9 mouse cellular contexts compared by ENCODE assay signal in genomic region chr4:140631276-140631849, GRCm38 (mm10). TPM values are rescaled to one million over a fixed set of nuclear protein-coding genes. Genes with fewer than 3 reads are reported as not detected.
A peak's percentile ranks its signal among the peaks of the same experiment; 100 is the strongest.
DNase-seq lines count a peak whose midpoint lies in the region; ATAC-seq lines count a peak whose summit lies in the region.
"Had no signal": no experiment of that assay in that cellular context is flagged by ENCODE, and none has a peak within 500 bp of the region (broad histone marks: within the 10 kb centered on the region; RNA-seq: fewer than 3 reads in every experiment).

No protein-coding gene starts in this region.

- no peak overlapping the region for H3K9ac ChIP-seq in lung, embryonic 15.5 days
- H3K9ac ChIP-seq in intestine, embryonic 16.5 days (ENCODE audit: low read depth, low read length), result peak overlapping the region; percentile 53
- peak overlapping the region; percentile 38; the same call in 1 of the 2 replicates for H3K9ac ChIP-seq in neural tube, embryonic 13.5 days
- H3K9ac ChIP-seq: liver, embryonic 15.5 days had no signal

- 73% methylated on average over 6 of the region's 6 CpGs for WGBS in lung, embryonic 15.5 days
- 80% methylated on average over 6 of the region's 6 CpGs for WGBS in intestine, embryonic 16.5 days
- 89% methylated on average over 6 of the region's 6 CpGs for WGBS in neural tube, embryonic 13.5 days

- H3K9me3 ChIP-seq in lung, embryonic 15.5 days, result no peaks in the 10 kb centered on the region
- H3K9me3 ChIP-seq in intestine, embryonic 16.5 days (ENCODE audit: control insufficient read depth, low read length), result no peaks in the 10 kb centered on the region
- no peaks in the 10 kb centered on the region for H3K9me3 ChIP-seq in neural tube, embryonic 13.5 days
- H3K9me3 ChIP-seq: liver, embryonic 15.5 days had no signal

- peaks cover 29% of the 10 kb centered on the region for H3K4me1 ChIP-seq in lung, embryonic 15.5 days
- H3K4me1 ChIP-seq in intestine, embryonic 16.5 days (ENCODE audit: control insufficient read depth, insufficient read depth, low read length), result peaks cover 20% of the 10 kb centered on the region
- peaks cover 80% of the 10 kb centered on the region for H3K4me1 ChIP-seq in neural tube, embryonic 13.5 days (replicated peaks)

- no peaks in the 10 kb centered on the region for H3K36me3 ChIP-seq in lung, embryonic 15.5 days
- no peaks in the 10 kb centered on the region for H3K36me3 ChIP-seq in intestine, embryonic 16.5 days (ENCODE audit: control insufficient read depth, insufficient read depth, low read length)
- H3K36me3 ChIP-seq in neural tube, embryonic 13.5 days, result peaks cover 20% of the 10 kb centered on the region
- H3K36me3 ChIP-seq: liver, embryonic 15.5 days had no signal

- H3K4me3 ChIP-seq in lung, embryonic 15.5 days, result no peak overlapping the region
- H3K4me3 ChIP-seq in intestine, embryonic 16.5 days (ENCODE audit: low read length), result no peak overlapping the region
- no peak overlapping the region for H3K4me3 ChIP-seq in neural tube, embryonic 13.5 days
- H3K4me3 ChIP-seq: liver, embryonic 15.5 days had no signal

- H3K27me3 ChIP-seq in lung, embryonic 15.5 days, result no peaks in the 10 kb centered on the region
- H3K27me3 ChIP-seq in intestine, embryonic 16.5 days (replicated peaks; ENCODE audit: control insufficient read depth, insufficient read depth, low read length), result no peaks in the 10 kb centered on the region
- H3K27me3 ChIP-seq in neural tube, embryonic 13.5 days, result no peaks in the 10 kb centered on the region
- H3K27me3 ChIP-seq: liver, embryonic 15.5 days had no signal

- peak overlapping the region; percentile 74 for H3K27ac ChIP-seq in lung, embryonic 15.5 days
- H3K27ac ChIP-seq in intestine, embryonic 16.5 days (ENCODE audit: low read length), result peak overlapping the region; percentile 57
- peak overlapping the region; percentile 54 for H3K27ac ChIP-seq in neural tube, embryonic 13.5 days (replicated peaks)
- H3K27ac ChIP-seq: liver, embryonic 15.5 days had no signal

- no peak for ATAC-seq in lung, embryonic 15.5 days (ENCODE audit: borderline replicate concordance, extremely low read depth, low FRiP score, low TSS enrichment)
- ATAC-seq in intestine, embryonic 16.5 days, result no peak
- no peak for ATAC-seq in neural tube, embryonic 13.5 days (ENCODE audit: low read depth)

- peak; percentile 49 to 50 for DNase-seq in cerebellum, adult 18-20 months
- no peak for DNase-seq in cerebellum, postnatal 36 days
- DNase-seq in lung, postnatal 4 days, result no peak
- no peak for DNase-seq in natural killer cell, adult 2 months (ENCODE audit: low spot score in 2 of 2)
- DNase-seq in T-cell, adult 2 months (ENCODE audit: low spot score), result no peak

- no peak overlapping the region for H3K4me2 ChIP-seq in lung, embryonic 15.5 days
- H3K4me2 ChIP-seq in intestine, embryonic 16.5 days (ENCODE audit: low read depth, low read length), result no peak overlapping the region
- no peak overlapping the region for H3K4me2 ChIP-seq in neural tube, embryonic 13.5 days
- H3K4me2 ChIP-seq: liver, embryonic 15.5 days had no signal

RNA-seq across cellular contexts. Expression of gene Arhgef10l, which starts 34.4 kb away (rescaled TPM):
- polyA plus RNA-seq in lung, embryonic 15.5 days (2015; fragmentation: Nextera tagmentation; extraction: Ambion mirVana), result 14.8 and 16.6 TPM in 2 replicates
- 12.1 and 14.3 TPM in 2 replicates for polyA plus RNA-seq in intestine, embryonic 16.5 days (2015; fragmentation: Nextera tagmentation; extraction: Ambion mirVana)
- 28.6 and 28.8 TPM in 2 replicates for polyA plus RNA-seq in neural tube, embryonic 13.5 days (2015; fragmentation: Nextera tagmentation; extraction: Ambion mirVana)

Comparison
In these comparisons a context has a peak if more than half of its experiments do, and no peak if none do; other contexts are left out.
1. DNase-seq: peak in cerebellum, adult 18-20 months (2 of 2); none in cerebellum, postnatal 36 days (0 of 2), lung, postnatal 4 days (0 of 2), natural killer cell, adult 2 months (0 of 2) and T-cell, adult 2 months (single experiment).
2. Peak in every context shown above with its lines, with median percentiles within 50 percentile points of each other: H3K27ac ChIP-seq.